Mouse (Mus musculus): ENCODE results near the gene Mast3.

The Mast3 gene

GRCm38 (mm10) chr8:70762118-70762517 lies 42.7 kb downstream of the Mast3 start:
- DNase-seq (ENCODE audit: low spot score in 2 of 2), result peak; percentile 59 to 70

DNA sequence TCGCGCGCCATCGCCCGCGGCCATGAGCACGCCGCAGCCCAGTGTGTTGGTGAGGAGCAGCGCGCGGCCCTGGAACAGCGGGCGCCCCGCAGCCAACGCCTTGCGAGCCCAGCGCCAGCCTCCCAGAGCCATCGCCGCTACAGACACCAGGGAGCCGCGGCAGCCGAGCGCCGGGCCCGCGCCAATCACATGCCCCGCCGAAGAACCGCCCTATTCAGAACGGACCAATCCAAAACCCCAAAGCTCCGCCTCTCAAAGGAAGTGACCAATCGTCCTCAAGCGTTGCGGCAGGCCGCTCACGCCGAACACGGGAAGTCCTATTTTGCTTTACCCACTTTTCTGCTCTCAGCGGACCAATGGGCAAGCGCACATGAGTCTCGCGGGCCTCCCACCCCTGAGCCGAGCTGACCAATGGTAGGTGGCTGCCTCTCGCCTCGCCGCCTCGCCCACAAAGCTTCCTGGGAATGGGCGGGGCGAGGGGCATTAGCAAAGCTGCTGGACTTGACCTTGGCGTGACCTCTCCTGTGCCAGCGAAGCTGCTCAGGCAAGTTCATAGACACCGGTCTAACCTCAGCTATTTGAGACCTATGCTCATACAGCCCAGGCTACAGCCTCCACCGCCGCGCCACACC lies 44.0 kb downstream of the Mast3 start, which contains the start of gene Mpv17l2:
Gene Mpv17l2 (minus strand): TSS at position 172 of the 632 bp plus-strand sequence.
- DNase-seq (ENCODE audit: low spot score in 2 of 2), result peak; percentile 98 to 99

DNA sequence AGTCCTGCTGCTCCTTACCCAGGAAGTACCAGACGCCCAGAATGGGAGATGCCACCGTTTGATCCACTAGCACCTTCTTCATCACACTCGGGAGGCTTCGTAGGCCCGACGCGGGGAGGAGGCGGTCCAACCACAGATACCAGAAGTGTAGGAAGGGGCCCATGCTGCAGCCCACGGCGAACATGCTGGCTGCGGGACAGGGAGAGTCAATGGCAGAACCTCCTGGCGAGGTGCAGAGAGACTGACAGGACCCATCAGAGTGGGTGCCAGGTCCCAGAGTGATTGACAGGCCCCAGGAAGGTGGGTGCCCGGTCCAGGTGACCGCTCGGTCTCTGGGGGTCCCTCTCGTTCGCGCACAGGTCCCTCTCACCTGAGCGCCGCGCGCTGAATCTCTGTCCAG lies 44.5 kb downstream of the Mast3 start:
- DNase-seq (ENCODE audit: low spot score in 2 of 2), result no peak

DNA sequence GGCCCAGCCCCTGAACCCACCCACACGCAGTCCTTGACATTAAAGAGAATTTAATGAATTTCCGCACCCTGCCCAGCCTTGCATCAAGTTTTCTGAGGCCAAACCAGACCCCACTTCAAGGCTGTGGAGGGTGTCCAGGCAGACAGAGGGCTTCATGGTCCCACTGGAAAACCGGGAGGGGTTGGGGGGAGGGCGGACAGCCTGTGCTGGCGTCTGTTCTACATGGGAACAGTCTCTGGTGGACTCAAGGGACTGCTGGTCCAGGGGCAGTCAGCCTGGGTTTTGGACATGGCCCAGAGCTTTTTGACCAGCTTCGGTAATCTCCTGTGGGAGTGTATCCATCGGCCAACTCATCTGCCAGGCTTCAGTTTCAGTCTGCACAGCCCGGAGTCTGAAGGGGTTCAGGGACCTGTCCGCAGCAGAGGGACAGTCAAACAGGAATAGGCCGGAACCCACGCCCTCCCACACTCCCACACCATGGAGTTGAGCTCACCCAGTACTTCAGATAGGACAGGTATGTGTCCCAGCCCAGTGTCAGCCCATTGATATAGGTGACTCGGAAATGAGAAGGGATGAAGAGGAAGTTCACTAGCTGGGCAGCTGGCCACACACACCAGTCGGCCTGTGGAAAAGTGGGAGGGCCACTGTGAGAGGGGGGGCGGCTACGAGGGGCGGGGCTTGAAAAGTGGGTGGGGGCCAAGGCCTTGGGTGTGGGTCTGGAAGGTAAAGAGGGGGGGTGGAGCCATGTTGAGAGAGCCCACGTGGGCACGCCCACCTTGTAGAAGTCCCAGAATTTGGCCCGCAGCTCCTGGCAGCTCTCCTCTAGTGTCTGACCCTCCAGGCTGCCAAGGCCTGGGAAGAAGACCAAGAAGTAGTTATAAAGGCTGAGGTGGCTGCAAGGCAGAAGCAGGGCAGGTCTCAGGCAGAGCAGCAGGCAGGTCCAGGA lies 46.0 kb downstream of the Mast3 start:
- DNase-seq (ENCODE audit: low spot score in 2 of 2), result no peak

GRCm38 (mm10) chr8:70758308-70758615 lies 46.6 kb downstream of the Mast3 start:
- DNase-seq (ENCODE audit: low spot score in 2 of 2), result no peak

GRCm38 (mm10) chr8:70757523-70758307 lies 47.1 kb downstream of the Mast3 start:
- DNase-seq (ENCODE audit: low spot score in 2 of 2), result no peak

- no peak for DNase-seq (ENCODE audit: low spot score in 2 of 2)
Observed at GRCm38 (mm10) chr8:70756476-70757040, 48.3 kb downstream of the Mast3 start.

GRCm38 (mm10) chr8:70755661-70756475 lies 49.0 kb downstream of the Mast3 start:
- DNase-seq (ENCODE audit: low spot score in 2 of 2), result no peak

- peak in 1 of 2 experiments; percentile 54 for DNase-seq (ENCODE audit: low spot score in 2 of 2)
Observed at GRCm38 (mm10) chr8:70754871-70755660, 49.8 kb downstream of the Mast3 start.

- peak; percentile 99 for DNase-seq (ENCODE audit: low spot score in 2 of 2)
Observed at GRCm38 (mm10) chr8:70754043-70754870, 50.6 kb downstream of the Mast3 start, which contains the start of gene Rab3a. Gene Rab3a, plus strand, starts transcription at chr8:70754679.

GRCm38 (mm10) chr8:70753151-70753550 lies 51.7 kb downstream of the Mast3 start:
- peak; percentile 82 to 84 for DNase-seq (ENCODE audit: low spot score in 2 of 2)

DNA sequence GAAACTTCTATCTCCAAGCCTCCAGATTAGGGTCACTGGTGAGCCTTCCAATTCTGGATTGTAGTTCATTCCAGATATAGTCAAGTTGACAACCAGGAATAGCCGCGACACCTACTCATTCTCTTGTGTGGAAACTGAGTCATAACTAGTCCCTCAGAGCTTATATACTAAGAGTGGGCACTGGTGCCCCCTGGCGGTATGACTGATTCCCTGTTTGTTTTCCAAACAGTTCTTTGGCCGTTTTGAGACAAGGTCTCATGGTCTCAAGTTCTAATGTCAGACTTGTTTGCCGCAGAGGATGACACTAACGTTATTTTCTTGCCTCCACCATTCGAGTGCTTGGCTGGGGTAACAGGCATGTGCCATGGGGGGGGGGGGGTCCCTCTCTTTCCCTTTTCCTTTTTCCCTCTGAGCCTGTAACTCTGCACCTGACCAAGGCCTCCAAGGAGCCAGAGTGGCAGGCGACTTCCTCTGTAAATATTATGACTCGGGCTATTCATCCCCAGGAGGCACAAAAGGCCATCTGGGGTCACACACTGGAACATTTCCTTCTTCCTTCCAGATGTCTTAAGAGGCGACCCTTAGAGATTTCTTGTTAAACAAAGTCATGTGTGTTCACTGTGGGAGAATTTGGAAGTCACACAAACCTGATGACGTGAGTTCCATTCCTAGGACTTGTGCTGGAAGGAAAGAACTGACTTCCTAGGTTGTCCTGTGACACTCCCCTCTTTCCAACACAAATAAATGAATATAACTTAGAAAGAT lies 52.7 kb downstream of the Mast3 start:
- peak in 1 of 2 experiments; percentile 78 for DNase-seq (ENCODE audit: low spot score in 2 of 2)

DNA sequence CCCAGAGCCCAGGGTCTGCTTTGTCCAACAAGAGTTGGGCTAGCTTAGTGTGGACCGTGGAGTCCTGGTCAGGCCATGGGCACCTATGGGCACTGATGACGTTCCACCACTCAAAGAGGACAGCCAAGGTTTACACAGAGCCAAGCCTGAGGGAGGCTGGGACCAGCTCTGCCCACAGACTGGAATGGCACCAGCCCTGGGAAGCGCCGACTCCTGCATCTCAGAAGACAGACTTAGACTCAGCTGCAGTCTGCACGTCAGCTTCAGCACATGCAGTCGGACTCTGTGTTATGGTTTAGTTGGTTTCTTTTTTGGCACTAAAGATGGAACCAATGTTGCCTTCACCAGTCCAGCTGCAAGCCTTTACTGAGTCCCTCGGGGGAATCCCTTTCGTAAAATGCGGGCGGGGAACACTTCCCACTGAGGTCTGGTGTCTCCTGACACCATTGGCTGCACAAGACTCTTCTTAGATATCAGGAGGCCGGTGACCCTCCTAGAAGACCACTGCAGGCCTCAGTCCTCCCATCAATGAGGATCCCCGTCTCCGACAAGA lies 54.6 kb downstream of the Mast3 start:
- no peak for DNase-seq (ENCODE audit: low spot score in 2 of 2)

DNA sequence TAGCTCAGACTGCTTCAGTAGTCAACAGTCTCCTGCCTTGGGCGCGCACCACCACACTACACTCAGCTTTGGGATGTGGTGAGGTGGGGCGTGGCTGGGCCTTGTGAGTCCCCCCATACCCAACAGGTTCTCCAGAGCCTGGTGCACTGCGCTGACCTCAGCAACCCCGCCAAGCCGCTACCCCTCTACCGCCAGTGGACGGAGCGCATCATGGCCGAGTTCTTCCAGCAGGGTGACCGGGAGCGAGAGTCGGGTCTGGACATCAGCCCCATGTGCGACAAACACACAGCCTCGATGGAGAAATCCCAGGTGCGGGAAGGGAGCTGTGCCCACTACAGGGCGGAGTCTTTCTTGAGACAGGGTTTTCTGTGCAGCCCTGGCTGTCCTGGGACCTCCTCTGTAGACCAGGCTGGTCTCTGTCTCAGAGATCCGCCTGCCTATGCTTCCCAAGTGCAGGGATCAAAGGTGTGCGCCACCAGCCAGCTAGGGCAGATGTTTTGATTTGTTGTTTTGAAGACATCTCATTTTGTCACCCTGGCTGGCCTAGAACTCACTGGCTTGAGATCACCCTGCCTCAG lies 55.7 kb downstream of the Mast3 start:
- no peak for DNase-seq (ENCODE audit: low spot score in 2 of 2)

- no peak for DNase-seq (ENCODE audit: low spot score in 2 of 2)
Observed at GRCm38 (mm10) chr8:70748246-70749096, 56.4 kb downstream of the Mast3 start.

DNA sequence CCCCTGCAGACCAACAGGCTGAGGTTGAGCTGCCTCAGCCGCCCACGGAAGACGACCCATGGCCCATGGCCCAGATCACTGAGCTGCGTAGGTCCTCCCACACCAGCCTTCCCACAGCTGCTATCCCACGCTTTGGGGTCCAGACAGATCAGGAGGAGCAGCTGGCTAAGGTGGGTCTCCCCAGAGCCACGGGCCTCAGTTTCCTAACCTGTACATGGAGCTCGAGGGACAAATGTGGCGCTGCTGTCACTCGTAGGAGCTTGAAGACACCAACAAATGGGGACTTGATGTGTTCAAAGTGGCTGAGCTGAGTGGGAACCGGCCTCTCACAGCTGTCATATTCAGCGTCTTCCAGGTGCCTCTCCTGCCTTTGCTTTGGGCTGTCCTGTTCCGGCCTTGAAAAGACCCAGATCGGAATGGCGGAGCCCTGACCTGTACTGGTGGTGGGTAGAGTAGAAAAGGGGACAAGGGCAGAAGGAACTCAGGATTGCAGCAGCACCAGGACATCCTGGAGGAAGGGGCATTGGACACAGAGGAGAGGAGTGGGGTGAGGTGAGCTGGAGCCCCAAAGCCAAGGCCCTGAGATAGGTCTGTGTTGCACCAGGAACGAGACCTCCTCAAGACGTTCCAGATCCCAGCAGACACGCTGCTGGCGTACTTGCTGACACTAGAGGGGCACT lies 57.5 kb downstream of the Mast3 start:
- no peak for DNase-seq (ENCODE audit: low spot score in 2 of 2)

All from spleen, postnatal 36 days (tissue).